Mouse (Mus musculus) lung, postnatal 25 days (tissue): ENCODE measurements at regions not wholly inside any gene's neighbourhood (a gene's known extent, or its start where the extent isn't known, plus 50 kb on each side); places are given as distances from the start of the nearest gene placed in this dataset.

Experiments used
- DNase-seq: peaks from one replicate; pipeline ENCODE4 v3.0.0; 2022; ENCODE audit warnings: low spot score

DNA sequence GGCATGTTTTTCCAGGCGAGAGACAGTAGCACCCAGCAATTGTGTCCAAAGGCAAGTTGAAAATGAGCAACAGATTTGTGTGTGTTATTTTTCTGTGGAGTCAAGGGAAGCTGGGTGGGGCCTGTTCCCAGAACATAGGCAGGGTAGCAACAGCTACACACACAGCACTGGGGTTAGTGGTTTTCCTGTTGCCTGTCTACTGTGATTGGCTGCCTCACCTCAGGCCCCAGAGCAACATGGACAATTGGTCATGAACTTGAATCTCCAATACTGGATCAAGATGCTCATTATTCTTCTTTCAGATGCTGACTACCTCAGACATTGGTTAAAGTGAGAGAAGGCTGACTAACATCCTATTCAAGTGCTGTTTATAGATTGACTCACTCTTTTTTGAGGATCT is 188.9 kb downstream of the Gm5426 start:
- DNase-seq, result no peak

DNA sequence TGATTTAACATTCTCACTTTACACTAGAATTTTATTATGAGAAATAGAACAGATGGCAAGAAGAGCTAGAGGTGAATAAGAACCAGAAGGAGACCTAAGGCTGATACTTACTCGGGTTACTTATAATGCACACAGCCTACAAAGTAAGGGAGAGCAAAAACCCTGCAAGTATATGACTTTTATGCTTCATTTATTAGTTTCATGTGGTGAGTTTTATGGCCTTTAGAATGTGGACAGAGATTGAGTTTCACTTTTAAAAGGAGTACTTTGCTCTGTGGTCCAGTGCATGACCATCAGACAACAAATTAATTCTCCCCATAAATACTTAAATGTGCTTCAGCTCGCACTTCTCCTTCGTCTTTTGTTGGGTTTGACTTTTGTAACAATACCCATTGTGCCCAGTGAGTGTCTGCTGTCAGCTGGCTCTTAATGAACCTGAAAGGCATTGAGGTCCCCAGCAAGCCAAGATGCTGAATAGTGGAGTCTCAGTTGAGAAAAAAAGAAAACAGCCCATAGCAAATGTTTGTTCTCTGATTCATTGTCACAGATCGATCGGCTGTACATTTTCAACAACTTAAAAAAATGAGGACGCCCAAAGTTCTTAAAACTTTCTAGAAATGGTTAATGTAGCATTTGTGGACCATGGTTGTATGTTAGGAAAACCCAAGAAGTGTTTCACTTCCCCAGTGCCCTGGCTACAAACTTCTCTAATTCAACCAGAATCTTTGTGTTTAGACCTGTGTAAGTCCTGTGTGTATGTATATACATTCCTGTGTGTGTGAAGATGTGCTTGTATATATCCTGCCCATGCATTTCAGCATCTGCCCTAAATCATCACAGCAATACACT is 194.5 kb downstream of the Gm5426 start:
- DNase-seq, result no peak

DNA sequence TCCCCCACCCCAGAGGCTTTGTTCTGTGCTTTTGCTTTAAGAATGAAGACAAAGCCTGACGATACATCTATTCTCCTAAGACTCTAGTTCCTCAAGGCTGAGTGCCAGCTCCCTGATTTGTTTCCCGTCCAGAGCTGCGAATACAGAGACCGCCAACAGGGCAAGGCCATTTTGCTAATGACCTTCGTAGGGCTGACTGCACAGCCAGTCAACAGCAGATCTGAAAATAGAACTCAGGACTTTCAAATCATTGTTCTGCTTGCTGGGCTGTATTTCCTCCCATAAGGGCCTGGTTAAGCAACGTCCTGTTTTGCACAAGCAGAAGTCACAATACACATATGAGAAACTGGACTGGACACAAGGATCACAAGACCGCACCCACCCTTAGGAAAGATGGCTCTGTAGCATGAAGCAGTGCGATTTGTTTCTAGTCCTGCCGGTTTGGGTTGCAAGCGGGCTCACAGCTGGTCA is 196.4 kb downstream of the Gm5426 start:
- DNase-seq, result peak; percentile 76

DNA sequence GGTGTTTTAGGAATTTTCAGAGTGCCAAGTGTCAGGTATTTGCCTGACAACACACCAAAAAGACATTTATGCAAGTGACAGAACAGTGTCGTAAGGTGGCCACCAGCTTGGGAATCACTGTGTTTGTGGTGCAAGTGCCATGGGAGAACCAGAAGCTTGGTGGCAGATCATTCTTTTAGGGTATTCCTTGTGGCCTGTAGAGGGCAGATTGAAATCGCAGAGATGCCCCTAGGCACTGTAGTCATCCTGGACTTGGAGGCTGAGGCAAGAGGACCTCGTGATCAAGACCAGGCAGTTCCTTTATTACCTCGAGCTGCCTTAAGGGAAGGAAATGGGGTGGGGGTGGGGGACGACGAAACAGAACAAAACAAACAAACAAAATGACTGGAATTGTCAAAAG is 196.8 kb downstream of the Gm5426 start:
- peak; percentile 78 for DNase-seq

DNA sequence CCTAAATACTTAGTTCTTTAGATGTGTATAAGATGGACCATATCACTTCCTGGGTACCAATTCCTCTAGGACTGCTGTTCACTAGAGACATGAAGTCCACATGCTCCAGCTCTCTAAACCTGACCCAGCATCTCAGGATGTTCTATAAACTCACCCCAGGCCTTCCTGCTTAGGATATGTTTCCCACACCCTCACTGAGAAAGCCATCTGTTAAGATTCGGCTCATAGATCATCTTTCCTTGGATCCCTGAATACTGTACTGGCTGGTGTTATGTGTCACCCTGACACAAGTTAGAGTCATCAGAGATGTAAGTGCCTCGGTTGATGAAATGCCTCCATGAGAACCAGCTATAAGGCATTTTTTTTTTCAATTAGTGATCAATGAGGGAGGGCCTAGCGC is 199.9 kb downstream of the Gm5426 start:
- no peak for DNase-seq

DNA sequence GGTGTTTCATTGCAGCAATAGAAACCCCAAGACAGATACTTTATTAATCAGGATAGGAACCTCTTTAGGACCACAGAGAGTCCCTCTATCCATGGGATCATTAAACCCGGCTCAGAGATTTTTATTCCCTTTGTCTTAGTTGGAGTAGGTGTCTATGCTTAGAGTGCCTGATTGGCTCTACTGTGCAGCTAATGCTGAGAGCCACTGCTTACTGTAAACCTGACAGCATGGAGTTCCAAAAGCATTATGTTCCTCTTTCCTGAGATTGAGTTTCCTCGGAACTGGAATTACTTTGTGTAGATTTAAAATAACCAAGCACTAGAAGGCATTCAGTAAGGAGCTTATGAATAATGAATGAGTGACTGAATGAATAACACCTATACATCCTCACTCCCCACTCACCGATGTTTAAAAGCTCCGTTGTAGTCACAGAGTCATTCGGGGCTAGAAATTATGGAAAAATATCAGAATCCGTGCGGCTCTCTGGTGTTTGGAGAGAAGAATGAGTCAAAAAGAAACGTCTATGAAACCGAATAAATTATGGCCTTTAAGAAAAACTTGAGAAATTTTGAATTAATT is 200.8 kb downstream of the Gm5426 start:
- DNase-seq, result no peak

DNA sequence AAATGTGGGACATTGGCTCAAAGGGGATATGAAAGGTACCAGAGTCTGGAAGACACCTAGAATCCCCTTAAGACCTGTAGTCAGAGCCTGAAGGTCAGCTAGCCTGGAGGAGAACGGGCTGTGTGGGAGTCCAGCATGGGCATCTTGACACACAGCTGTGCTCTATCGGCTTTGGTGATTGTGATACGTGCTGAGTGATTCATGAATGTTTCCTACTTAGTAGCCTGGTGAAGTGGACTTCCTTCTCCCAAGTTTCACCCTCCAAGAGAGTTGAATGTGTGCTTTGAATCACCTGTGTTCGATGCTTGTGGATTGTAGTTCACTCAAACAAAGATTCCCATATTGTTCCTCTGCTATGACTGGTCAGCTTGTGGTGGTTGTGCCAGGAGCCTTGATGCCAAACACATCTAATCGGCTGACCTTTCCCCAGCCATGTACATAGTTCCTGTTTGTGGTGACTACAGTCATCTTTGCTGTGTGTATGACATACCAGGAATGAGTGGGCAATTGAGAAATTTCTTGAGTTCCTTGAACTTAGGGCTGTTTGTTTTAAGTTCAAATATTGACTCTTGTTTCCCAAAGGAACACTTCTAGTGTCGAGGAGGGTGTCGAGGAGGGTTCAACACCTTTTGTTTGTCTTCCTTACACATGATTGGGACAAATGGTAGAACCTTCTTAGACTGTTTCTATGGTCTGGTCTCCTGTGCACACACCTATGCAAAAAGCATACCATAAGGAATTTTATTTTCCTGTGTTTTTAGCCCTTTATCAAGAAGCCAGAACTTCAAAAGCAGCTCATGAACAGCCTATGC is 201.6 kb downstream of the Gm5426 start:
- peak; percentile 88 for DNase-seq

DNA sequence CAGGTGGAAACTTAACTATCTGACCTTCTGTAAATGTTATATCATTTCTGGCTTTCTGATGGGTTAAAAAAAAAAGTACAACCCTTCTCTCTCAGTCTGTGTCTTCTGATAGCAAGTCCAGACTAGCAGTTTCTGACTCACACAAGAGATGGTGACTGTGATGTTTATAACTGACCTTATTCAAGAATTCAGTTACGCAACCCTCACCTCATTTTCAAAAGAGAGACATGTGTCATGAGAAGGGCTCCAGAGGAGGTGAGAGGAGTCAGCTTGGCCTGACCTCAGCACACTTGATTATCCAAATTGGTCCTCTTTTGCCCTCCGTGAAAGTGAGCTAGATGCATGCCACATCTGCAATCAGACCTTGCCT is 202.2 kb downstream of the Gm5426 start:
- peak; percentile 56 for DNase-seq

DNA sequence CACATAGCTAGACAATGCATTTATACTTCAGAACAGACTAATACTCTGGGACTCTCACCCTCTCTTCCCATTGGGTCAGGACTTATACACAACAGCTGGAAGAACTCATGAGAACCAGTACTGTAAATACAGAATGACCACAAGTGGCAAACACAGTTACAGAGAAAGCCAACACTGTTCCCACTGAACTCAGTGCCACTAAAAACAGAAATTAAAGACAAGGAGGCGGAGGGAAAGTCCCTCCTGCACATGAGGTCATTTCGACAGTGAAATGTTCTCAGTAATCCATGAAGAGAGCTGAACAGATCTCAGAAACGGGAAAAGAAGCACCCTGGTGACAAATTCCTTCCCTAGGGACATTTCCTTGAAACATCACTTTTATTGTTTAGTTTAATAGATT is 206.1 kb downstream of the Gm5426 start:
- peak; percentile 60 for DNase-seq

DNA sequence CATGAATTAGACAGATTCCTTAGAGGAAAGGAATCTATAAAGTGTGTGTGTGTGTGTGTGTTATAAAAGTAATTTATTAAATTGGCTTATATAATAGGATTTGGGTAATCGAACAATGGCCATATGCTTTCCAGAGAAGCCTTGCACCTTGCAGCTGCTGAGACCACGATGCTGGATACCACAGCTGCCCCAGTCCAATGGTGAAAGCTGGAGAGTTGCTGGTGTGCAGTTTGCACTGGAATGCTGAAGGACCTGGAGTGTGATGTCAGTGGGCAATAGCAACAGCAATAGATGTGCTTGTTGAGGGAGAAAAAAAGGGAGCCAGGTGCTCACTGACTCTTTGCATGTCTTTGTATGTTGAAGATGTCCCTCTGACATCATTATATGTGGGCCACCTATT is 207.3 kb downstream of the Gm5426 start:
- DNase-seq, result no peak

DNA sequence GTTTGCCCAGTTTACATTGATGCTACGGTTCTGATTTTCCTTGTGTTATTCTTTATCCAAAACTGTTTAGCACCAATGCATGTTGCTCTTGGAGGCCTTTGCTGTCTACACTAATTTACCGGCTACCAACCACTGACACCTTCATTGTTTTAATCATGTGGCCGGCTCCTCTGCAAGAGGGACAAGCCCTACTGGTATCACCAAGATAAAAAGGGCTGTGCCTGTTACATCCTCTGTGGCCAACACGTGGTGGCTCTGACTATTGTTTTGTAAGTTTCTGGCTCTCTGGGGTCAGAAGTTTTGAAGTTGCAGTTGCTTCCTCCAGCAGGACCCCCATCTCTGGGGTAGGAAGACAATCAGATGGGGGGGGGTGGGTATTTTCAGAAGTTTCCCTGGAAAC is 214.3 kb downstream of the Gm5426 start:
- no peak for DNase-seq

DNA sequence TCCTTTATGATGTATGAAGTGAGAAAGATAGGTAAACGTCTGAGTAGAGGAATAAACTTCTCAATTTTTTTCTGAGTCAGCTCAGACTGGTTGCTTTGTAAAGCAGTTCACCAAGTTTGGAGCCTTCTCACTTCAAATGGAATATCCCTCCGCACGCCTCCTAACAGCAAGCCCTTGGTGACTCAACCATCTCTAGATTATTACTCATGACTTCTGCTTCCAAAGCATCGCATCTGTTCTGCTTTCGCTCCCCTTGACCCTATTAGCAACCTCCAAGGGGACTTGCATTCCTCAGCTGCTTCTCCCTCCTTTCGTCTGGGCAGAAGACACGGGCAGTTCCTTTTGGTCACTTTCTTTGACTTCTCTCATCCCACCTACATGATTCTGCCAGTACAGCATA is 214.9 kb downstream of the Gm5426 start:
- no peak for DNase-seq

DNA sequence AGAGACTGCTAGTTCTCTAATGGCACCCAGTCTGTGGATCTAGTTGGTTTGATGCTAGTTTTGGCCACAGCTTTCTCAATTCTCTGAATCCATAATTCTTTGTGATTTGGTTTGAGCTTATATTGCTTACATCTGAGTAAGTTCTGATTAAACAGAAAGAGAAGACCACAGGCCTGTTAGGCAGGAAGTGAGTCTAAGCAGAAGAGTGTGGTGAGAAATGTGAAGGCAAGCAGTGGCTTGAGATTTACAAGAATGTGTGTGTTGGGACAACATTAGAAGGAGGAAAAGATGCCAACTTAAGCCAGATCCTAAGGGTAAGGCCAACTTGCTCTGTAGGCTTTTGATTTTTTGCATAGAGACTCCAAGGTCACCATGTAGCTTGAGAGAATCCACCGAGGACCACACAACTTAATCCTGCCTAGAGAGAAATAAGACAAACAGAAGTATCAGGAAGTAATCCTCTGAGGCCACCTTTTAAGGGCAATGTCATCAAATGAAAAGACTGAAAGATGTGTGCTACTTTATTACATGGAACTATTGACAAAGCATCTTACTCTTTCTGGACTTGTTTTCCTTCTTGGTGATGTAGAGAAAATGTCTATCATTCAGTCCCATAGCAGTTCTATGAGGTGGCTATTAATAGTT is 220.7 kb downstream of the Gm5426 start:
- no peak for DNase-seq

DNA sequence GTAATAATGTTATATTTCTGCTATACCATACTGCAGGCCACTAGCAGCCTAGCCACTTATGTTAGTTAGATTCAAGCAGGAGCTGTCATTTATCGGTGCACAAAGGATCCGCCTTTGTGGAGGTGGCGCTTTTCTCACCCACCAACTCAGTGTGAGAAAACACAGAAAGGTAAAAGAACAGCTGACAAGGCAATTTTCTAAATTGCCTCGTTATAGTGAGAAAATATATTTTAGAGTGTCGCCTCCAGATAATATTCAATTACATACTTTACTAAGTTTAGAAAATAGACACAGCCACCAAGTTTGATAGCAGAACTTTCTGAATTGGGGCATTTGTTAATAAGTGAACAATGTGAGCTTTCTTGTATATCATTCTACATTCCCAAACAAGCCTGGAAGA is 221.2 kb downstream of the Gm5426 start:
- no peak for DNase-seq

DNA sequence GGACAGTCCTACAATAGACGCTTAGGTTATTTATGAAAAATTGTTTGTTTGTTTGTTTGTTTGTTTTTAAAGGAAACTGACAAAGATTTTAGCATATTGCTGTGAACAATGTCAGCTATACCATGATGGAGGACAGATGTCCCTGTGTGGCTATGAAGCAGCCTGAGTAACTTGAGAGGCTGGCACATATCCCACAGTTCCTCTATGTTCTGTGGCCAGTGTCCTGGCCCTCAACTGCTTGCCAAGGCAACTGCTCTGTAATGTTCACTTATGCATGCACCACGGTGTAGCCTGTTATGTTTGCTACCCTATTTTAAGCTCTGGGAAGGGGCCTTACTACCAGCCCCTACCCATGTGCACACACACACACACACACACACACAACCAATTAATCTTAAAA is 222.6 kb downstream of the Gm5426 start:
- DNase-seq, result no peak

DNA sequence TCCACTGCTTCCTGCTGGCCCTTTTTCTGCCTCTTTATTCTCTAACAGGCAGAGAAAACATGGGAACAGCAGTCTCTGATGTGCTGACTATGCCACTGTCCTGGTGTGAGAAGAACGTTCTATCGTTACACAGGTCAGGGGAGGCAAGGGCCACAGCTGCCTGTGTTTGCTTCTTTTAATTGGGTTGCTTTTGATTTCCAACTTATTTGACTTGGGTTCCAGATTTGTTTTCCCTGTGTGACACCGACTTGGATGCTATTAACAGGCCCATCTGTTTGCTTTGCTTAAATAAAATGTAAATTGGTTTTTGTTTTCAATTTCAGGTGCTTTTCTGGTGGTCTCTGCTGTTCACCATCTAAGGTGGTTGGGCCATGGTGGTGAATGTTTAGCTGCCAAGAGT is 225.8 kb downstream of the Gm5426 start:
- no peak for DNase-seq

DNA sequence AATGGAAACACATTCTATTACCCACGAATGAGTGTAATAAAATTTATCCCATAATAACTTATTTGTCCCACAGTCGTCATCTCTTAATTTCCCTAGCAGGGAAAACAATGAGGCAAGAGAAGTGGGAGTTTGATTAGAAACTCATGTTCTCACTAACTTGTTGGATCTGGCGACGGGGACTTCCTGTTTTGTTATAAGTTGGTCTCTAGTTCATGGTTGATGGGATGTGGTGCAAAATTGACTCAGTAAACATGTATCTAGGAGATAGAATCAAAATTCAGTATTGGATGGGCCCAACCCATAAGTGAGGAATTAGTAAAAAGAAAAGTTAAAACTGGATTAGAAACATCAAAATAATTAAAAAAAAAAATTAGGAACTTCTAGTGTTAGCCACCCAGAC is 227.5 kb downstream of the Gm5426 start:
- DNase-seq, result no peak

DNA sequence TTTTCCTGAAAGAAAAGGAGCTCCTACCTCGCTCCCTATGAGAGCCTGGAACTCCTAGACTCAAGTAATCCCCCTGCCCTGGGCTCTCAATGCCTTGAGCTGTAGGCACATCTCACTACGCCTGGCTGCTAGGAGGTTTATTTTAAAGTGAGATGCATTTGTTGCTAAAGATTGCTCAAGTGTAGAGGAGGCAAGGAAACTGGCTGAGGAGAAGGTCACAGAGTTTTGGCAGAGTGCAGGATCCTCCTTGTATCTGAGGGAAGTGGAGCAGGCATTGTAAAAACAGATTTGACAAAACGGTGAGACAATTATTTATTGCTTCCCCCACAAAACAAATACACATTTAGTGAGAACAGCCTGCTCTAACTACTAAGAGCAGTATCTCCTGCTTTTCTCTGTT is 228.7 kb downstream of the Gm5426 start:
- DNase-seq, result no peak

DNA sequence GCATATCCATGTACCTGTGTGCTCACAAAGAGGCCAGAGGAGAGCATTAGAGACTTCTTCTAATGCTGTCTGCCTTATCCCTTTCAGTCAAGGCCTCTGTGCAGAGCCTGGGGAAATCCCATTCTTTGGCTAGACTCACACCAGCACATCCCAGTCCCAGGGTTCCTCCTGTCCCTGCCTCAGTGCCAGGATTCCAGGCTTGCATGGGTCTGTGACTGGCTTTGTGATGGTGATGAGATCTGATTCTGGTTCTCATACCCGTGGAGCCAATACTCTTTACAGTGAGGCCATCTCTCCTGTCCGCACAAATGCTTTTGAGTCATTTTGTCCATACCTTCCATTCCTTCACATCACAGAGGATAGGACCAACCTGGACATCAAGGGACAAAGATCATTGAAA is 230.5 kb downstream of the Gm5426 start:
- DNase-seq, result no peak

DNA sequence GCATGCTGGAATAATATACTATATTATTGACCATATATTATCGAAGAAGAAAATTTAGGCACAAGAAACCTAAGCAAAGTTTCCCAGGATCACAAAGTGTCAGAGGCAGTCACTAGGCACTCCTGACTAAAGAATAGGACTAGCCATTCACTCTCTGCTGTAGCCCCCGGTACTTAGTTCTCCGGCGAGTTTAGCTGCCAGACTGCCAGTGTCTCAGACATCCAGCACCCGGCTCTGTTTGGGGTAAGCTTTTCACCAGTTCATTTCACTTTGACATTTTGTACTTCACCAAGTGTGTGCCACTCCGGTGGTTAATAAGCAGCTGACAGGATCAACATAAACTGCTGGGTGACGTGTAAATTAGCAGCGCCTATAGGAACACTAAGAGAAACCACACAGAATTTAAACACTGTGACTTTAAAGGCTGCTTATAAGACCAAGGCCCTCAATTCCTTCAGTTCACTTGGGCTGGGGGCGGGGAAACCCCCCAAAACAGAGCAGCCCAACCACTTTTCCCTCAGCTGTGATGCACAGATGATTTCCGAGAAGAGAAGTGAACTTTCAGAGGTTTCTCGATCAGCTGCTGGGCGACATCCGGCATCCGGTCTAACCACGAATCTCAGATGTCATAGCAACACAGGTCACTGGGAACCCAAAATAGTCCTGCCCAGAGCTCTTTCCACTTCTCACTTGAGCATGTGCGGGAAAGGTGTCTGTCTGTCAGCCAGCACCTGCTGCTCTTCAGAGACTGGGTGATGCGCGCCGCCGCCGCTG is 234.3 kb downstream of the Gm5426 start:
- peak; percentile 84 for DNase-seq

DNA sequence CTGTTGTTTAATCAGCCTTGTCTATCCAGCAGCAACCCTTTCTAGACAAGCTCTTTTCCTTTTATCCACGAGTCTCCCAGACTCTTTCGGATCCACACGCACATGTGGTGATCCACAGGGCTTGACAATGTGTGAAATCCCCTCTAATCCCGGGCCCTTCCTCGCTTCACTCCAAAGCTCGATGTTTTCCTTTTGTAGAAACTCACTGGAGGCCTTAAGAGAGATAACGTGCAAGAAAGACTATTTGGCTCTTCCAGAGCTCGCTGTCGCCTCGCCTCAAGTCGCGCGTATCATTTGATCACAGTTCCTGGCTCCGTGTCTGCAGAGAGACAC is 234.9 kb downstream of the Gm5426 start:
- no peak for DNase-seq
